Mouse (Mus musculus): ENCODE results near the gene Fchsd2.

DNA sequence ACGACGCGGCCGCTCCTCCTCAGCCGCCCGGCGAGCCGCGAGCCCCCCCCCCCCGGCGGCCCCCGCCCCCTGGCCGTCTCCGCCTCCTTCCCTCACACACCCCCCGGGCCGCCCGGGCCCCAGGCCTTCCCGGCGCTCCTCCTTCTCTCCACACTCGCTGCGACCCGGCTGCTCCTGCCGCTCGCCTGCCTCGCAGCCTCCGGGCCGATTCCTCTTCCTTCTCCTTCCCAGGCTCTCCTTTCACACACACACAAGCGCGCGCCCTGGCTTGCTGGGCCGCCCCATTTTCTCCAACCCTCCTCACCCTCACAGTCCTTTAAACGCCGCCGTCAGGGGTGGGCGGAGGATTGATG, 16.0 kb downstream of the Fchsd2 start:
- no peak for TF ChIP-seq GATA1 (IDR thresholded peaks at IDR 0.05; ENCODE audit: borderline replicate concordance, low read length)
- no peak for TF ChIP-seq FLI1 (IDR thresholded peaks at IDR 0.05; ENCODE audit: low read length)
